Mouse (Mus musculus) kidney, postnatal 4 days (tissue): ENCODE results near the gene Ptprm.

Source experiments
- DNase-seq, 2 experiments: peaks; one replicate each; pipeline ENCODE4 v3.0.0; 2021; ENCODE audit warnings: mixed read lengths in 2 of 2

Gene Ptprm

DNA sequence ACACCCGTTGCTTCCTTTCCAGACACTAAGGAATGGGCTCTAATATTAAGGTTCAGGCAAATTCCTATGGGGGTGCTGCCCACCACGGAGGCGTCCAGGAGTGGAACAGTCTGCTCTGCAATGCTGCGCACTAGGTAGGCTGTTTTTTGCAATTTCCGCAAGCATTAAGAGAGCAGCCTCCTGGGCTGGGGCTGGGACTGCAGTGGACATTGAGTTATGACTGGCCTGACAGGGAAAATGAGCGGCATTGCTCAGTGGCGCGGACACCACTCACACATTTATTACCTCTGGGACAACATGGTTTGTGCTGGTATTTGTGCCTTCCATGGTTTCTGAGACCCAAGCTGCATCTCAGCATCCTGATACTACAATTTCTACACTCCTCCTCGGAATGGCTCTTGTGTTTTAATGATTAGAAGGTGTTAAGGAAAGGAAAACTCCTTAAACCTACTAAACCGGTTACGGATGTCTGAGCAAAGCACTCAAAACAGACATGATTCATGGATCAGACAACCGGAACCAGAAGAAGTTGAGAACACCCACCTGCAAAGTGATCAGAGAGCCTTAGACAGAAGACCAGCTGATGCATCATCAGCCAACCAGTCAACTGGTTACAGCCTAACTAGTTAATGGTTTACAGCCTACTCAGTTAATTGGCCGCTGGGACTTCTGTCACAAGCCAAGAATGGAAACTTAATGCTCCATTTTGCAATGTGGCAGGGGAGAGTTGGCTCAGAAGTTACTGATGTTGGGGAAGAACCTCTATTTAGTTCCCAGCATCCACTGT is 76.9 kb downstream of the Ptprm start:
- peak in 1 of 2 experiments; percentile 48 for DNase-seq

DNA sequence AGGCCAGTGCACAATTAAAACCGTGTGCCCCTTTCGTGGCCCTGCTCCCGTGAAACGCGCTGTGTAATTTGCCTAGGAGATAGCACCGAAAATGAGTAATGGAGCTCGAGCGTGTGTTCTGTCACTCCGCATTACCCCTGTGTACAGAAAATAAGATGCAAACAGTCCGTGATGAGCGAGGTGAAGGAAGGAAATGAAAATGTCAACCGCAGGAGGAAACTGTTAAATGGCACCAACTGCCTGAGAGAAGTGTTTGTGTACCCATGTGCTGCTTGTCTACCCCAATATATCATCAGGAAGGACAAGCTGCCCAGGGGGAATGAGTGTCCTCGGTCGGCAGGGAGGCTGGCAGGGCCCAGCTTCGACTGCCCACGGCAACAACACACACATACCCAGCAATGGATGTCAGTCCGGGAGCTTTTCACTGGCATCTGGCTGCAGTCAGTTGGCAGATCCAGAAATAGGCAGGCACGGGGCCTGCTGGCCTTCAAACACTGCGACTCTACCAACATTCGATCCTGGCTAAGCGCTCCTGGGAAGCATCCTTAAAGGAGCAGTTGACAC is 79.6 kb downstream of the Ptprm start:
- DNase-seq = peak in 1 of 2 experiments; percentile 16

DNA sequence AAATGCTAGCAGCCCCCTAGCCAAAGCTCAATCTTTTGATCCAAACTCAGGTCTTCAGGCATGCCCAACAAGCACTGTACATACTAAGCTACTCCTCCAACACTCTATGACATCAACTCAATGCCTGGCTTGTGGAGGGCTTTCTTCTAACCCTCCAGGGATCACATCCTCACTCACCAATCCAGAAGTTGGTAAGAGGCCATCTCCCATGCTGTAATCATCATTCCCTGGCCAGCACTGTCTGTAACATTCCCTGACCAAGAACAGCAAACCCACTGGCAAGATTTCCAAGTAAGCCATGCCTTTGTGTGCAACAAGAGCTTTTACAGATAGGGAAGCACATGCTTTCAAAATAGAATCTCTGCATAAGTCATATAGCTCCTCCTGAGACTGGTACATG is 81.3 kb downstream of the Ptprm start:
- DNase-seq = no peak

DNA sequence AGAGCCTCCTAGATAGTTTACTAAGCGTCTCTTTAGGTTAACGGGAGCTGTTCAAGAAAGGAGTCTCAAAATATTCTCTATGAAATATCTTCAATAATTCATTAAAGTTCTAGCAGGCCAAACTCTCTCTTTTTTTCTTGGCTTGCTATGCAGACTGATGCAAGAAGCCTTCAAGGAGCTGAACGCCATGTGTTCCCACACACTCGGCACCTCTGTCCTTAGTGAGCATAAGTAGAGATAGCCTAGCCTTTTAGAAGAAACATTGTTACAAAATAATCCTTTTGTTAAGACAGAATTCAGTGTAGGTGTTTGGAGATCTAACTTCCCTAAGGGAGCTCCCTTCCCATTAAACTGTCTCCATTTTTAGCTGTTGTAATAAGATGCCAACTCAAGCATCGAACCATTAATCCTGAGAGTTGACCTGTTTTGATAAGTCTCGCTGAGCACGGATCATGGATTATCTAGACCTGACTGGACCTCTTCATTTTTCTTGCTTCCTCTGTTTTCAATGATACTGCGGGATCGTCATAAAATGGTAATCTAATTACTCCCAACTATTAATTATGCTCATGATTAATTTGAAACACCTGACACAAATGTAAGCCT is 85.7 kb downstream of the Ptprm start:
- no peak for DNase-seq

DNA sequence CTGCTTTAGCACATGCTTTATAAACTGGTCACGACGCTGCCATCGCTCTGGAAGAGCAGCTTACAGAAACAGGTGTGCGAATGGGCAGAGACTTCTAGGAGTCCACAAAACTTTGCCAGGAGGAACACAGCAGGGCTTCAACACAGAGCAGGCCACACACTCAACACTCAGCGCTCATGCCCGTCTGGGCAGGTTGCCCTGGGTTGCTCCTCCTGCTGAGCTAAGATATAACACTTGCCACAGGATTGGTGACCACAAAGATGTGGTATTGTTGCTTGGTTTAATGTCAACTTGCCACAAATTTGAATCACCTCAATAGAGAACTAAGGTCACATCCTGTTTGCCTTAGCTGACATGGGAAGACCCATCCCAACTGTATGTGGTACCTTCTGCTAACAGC is 88.0 kb downstream of the Ptprm start:
- DNase-seq = no peak

DNA sequence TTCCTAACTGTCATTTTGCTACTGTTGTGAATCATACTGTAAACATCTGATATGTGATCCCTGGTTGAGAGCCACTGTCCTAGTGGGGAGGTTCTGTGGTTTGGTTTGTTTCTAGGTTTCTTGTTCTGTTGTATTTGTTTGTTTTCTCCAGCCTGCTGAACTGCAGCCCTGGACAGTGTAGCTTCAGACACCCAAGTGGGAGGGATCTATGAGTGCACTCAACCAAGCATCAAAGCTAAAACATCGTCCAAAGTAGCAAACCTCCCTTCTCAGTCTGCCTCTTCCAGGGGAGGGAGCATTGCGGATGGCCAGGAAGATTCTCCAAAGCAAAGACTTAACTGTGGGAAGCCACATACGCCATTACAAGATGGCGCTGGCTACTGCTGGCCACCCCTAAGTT is 88.7 kb downstream of the Ptprm start:
- no peak for DNase-seq

DNA sequence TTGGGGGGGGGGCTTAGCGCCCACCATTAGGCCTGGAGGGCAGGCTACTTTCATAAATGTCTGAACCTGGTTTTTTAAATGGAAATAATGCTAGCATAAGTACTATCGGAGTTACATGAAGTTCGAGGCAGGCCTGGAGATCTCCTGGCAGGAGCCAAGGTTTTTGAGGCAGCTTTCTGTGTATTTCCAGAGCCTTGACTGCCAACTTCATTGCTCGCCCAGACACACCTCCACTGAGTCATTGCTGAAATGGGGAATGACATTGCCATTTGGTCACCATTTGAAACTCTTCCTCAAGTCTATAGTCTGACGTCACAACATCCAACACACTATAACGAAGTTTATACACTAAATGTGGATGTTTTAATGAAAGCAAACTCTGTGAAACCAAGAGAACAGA is 89.5 kb downstream of the Ptprm start:
- no peak for DNase-seq

DNA sequence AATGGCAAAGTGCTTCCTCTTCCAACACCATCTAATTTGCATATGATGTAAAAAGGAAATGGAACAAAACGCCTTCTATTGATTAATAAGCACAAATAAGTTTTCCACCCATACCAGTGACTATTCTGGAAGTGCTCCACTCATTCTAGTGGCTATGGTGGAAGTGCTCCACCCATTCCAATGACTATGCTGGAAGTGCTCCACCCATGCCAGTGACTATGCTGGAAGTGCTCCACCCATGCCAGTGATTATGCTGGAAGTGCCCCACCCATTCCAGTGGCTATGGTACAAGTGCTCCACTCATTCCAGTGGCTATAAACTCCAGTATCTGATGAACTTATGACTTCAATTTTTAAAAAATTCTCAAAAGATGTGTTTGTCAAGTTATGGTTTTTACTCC is 91.2 kb downstream of the Ptprm start:
- no peak for DNase-seq

DNA sequence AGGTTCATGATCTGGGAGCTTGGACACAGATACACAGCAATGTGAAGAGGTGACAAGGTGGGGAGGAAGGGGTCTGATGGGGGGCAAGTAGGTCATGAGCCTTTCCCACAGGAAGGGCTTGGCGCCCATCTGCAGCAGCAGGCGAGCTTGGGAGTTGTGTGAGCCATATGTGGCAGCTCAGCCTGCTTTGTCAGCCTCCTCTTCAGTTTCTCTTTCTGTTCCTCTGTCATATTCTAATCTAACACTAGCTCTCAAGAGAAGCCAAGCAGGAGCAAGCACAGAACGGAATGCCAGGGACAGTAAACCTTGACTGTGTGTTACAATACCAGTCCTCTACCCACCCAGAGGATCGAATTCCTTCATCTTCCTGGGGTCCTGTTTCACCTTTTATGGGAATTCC is 94.2 kb downstream of the Ptprm start:
- no peak for DNase-seq

DNA sequence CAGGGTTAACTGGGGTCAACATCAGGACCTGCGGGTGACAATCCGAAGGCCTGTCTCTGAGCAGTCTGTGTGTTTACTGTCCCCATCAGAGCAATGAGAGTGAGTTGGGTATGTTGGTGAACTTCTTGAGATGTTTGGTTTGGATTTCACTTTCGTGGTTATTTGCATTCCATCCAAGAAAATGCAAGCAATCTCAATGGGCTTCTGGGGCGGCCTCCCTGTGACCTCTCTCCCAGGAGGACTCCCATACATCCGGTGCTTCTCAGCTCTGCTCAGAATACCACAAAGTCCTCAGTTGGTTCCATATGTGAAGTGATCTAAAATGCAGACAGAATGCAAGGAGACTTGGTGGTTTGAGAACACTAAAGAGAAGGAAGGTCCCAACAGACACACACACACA is 96.5 kb downstream of the Ptprm start:
- DNase-seq = no peak

DNA sequence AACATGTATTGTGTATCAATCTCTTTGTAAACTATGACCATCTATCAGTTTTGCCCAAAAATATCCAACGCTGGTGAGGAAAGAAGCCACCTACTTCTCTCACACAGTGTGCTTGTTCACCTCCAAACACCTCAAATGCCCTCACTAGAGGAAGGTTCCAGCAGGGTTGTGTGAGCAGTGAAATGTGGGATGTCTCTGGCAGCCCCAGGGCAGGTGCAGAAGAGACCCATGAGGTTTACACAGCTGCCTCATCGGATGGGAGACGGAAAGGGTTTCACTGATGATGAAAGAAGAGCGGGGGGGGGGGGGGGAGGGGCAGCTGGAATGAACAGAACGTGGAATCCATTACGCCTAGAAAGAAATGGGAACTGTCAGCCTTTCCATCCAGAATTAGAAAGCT is 98.1 kb downstream of the Ptprm start:
- no peak for DNase-seq

DNA sequence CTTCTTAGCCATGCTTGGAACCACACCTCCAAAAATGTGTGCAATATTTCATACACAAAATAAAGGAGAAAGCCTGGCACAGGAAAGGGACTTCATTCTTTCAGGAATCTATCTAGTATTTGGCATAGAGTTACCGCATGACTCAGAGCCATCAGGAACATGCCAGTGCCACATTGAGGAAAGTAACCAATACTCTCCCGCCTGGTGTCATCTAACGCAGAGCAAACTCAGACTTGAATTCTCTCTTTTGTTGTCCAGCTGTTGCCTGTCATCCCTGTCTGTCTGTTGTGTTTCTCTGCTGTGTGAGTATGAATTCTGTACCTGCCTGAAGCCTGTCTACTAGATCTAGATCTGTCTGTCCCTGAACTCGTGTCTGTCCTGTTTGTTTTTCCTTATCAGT is 100.8 kb downstream of the Ptprm start:
- DNase-seq = no peak

DNA sequence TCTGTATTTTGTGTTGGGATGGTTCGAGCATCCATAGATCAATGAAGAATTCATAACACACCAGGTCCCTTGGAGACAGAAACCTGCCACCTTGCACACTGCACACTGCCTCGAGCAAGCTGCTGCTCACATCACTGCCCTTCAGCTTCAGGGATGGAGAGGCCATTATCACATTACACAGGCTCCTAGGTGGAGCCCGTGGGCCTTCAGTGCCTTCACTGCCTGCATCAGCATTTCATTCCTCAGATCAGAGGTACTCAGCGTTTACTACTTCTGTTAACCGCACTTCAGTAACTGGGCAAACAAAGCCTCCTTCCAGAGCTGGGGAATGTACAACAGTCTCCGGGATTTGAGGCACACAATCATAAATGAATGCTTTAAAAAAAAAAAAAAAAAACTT is 101.3 kb downstream of the Ptprm start:
- DNase-seq = no peak

DNA sequence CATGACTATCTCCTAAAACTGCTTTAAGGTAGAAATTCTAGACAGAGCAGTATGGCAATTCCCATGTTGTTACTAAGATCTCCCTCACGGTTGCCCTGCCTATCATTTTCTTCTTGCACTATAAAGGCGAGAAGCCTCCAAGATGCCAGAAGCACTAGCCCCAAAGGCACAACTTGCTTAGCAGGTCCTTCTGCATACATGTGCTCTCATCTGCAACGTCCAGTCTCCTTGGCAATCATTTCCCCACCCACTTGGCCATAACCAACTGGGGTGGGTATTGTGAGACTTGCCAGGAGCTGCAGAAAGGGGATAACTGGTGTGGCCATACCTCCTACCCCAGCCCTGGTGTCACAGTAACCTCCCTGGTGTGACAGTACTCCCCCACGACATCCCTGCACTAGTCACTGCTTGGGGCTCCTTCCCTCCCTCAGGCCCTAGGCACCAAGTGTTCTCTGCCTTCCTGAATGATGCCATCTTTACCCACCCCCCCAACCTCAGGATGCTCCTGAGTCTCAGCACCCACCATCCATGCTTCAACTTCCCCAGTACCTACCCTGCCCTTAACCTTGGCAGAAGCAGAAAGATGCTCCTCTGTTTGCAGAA is 108.9 kb downstream of the Ptprm start:
- peak; percentile 12 to 14 for DNase-seq

DNA sequence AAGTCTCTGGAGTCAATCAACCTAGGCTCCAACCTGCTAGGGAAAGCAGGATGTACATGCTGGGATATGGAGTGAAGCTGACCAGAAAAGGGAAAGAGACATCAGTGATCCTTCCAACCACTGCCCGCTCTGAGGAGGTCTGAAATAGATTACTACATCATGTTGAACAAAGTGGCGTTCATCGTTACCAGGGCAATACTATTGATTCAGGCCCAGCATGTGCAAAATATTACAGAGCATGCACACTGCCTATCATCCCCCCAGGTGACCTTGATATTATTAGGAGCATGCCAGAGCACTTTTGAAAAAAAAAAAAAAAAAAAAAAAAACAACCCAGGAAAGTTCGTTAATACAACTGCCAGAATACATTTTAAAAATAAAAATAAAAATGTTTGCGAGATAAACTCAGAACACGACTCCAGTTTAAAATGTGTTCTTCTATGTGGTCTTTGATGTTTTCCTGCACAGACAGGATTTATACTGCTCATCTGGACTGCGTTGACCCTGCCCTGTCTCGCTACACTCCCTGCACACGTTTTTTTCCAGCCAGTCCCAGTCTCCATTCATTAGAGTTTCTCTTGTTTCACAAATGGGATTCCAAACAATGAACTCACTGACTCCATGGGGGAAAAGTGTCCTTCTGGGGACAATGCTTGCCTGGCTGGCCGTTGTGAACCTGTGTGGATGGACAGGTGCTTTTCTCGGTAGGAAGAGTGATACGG is 111.3 kb downstream of the Ptprm start:
- DNase-seq = no peak

DNA sequence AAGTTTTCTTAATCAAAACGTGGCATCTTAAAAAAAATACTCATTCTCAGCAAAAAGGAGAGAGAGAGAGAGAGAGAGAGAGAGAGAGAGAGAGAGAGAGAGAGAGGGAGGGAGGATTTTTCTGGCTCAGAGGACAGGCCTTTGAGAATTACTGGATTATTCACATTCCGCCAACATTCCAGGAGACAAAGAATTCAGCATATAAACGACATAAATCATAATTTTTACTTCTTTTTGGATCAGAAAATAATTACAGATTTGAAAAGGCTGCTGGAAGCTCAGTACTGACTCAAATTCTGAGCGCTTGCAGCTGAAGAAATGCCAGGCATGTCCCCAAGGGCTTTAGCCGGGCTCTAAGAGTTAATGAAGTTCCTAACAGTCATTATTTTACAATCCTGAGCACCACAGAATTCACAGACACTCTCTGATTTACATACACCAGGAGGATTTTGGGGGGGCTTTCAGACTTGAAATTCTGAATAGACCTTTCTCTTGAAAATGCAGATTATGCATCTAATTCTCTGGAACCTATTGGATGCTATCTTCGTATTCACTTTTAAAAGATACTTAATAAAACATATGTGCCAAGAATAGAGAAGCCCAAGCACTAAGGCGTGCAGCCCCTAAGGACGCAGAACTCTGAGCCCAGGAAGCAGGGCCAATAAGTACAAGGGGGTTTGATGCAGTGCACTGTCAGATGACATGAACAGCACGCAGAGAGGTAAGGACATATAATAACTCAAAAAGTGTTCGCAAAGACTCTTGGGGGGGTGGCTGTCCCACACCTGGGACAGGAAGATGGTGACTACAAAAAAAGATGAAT is 112.1 kb downstream of the Ptprm start:
- DNase-seq = peak; percentile 50 to 64

DNA sequence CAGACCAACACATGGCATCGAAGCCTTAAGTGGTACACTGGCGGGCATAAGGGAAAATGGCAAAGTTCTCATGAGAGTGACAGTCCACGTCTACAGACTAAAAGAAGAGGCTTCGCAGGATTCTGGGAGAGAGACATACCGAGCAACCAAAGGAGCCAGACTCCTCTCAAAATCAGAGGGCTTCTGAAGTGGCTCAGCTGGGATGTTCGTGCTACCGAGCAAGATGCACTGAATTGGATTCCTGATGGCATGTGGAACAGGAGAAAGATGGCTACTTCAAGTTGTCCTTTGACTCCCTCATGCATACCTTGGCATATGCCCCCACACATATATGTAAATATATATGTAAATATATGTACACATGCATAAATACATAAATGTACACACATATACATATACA is 115.4 kb downstream of the Ptprm start:
- DNase-seq = no peak

DNA sequence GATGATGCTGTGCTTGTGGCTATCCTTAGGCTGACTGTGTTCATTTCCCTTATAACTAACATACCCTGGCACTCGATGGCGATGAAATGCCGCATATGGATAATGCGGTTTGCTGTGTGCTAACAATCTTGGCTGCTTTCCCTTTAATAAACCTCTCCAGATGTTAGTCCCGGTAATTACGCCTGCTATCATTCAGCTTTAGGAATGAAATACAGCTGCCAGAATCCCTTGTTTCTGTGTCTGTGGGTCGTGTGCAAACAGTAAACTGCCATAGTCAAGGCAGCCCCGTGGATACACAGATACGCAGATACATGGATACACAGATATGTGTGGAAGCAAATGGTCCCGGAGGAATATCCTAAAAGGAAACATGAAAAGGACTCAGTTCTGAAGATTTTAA is 116.8 kb downstream of the Ptprm start:
- no peak for DNase-seq

DNA sequence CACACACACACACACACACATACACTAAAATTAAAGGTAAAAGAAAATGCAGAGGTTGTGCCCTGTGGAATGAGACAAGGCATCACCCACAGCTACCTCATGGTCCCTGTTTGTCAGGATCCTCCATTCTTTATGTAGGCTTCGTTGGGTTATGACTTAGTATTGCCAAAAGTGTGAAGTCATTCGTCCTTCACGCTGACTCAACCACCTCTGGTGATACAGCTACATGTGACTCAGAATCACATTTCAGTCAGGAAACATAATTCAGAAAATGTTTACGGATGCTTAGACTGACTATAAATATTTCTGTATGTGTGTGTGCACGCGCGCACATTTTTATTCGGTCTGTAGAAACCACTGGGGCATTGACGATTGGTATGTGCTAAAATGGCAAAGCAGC is 121.2 kb downstream of the Ptprm start:
- DNase-seq = no peak

DNA sequence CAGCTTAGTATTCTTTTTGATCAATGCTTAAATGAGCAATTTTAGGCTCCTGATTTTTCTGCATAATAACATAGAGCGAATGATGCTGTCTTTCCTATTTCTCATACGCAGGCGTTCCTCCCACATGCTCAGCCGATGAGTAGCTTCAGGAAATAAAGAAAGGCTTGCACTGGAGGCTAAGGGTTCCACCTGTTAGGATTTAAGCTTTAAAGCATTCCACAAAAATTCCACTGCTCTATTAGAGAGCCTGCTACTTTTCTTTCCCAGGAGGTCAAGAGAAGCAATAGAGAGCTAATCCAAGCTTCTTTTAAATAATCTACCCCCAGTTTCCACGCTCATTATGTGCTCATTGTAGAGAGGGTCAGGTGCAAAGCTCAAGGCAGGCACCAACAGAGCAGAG is 127.3 kb downstream of the Ptprm start:
- no peak for DNase-seq

DNA sequence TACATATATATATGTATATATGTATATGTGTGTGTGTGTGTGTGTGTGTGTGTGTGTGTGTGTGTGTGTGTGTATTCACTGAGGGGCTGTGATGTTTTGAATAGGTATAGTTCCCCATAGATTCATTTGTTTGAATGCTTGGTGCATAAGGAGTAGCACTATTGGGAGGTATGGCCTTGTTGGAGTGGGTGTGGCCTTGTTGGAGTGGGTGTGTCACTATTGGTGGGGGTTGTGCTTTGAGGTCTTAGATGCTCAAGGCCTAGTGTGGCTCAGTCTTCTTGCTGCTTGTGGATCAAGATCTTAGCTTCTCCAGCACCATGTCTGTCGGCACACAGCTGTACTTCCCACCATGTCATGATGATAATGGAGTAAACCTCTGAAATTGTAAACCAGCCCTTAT is 138.9 kb downstream of the Ptprm start:
- no peak for DNase-seq

DNA sequence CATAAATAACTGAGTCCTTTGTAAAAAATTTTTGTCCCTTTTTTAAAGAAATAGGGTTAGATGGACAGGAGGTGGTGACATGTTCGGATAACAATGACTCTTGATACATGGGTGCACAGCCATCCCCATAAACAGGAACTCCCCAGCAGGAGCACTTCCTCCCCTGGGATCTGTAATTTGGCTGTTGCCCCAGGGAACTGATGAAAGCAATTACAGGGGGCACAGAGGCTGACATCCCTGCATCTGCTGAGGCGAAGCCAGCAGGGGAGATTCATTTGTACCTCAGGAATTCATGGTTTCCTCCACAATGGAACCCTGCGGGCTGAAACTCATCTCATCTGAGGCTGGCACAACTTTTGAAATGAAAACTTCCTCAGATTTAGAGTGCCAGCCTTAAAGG is 140.5 kb downstream of the Ptprm start:
- peak; percentile 38 to 44 for DNase-seq
